Mouse (Mus musculus) lung, adult 2 months (tissue): Measurements from ENCODE around the gene Mapk14. TPM values are rescaled to one million over a fixed set of nuclear protein-coding genes. Genes with fewer than 3 reads are reported as not detected.

Experiments
- DNase-seq: peaks from one replicate; pipeline ENCODE4 v3.0.0; 2022
- H3K4me1 ChIP-seq: fragments of 200-500 bp; 2 replicates; pipeline ENCODE4 v1.6.1; 2011; ENCODE audit warnings: low read length; ENCODE audit not compliant: control insufficient read depth, insufficient read depth
- H3K4me3 ChIP-seq: fragments of 200-500 bp; replicated peaks from 2 replicates; pipeline ENCODE3; 2011; ENCODE audit warnings: low read depth, mild to moderate bottlenecking, control low read depth, low read length; ENCODE audit errors: extremely low read depth
- CTCF ChIP-seq: fragments of 200-500 bp; IDR thresholded peaks from 2 replicates; pipeline ENCODE4 v1.5.1; 2011; ENCODE audit warnings: mild to moderate bottlenecking, low read length, control low read depth; ENCODE audit not compliant: insufficient read depth
- POLR2A ChIP-seq: fragments of 200-500 bp; IDR thresholded peaks from 2 replicates; pipeline ENCODE4 v1.6.1; 2011; ENCODE audit warnings: low read depth, mild to moderate bottlenecking, control low read depth, low read length, borderline replicate concordance; ENCODE audit errors: extremely low read depth
- WGBS: fragments of 180-500 bp; shearing (Covaris S2); methylation state at CpG from one replicate; pipeline ENCODE4 v1.1.7; 2018; 5-methylcytosine and 5-hydroxymethylcytosine counted together
- polyA plus RNA-seq: library from polyadenylated mRNA; depleted of rRNA; stranded (reverse); fragments of >200 nt; gene quantifications from 2 replicates; pipeline ENCODE4 v1.2.3, GENCODE M21; 2012

Gene Mapk14
- polyA plus RNA-seq, 1 experiment: 97.5 TPM

GRCm38 (mm10) chr17:28698672-28699071 is 7.5 kb downstream of the Mapk14 start:
- WGBS: 30% methylated on average over 2 of the region's 2 CpGs
- no peak for DNase-seq
- Histone ChIP-seq H3K4me3 (no peak overlapping the region), H3K4me1 (peaks cover 48% of the 10 kb centered on the region)
- TF ChIP-seq POLR2A (no peak), CTCF (no peak)

- DNase-seq: no peak
- Histone ChIP-seq H3K4me1 (peaks cover 46% of the 10 kb centered on the region), H3K4me3 (no peak overlapping the region)
- 52% methylated on average over 7 of the region's 7 CpGs for WGBS
- TF ChIP-seq CTCF: no peak
These were observed 8.7 kb downstream of the Mapk14 start for GRCm38 (mm10) chr17:28699789-28700188.

- 45% methylated on average over 4 of the region's 4 CpGs for WGBS
- no peak overlapping the region for H3K4me3 ChIP-seq
- TF ChIP-seq POLR2A (no peak), CTCF (no peak)
- DNase-seq: no peak
- peaks cover 45% of the 10 kb centered on the region for H3K4me1 ChIP-seq
These were observed 10.0 kb downstream of the Mapk14 start for GRCm38 (mm10) chr17:28701171-28701570.

GRCm38 (mm10) chr17:28701737-28702136 is 10.6 kb downstream of the Mapk14 start:
- DNase-seq: no peak
- no peak for TF ChIP-seq CTCF
- TF ChIP-seq POLR2A: no peak
- Histone ChIP-seq H3K4me3 (no peak overlapping the region), H3K4me1 (peaks cover 43% of the 10 kb centered on the region)
- WGBS: 58% methylated on average over 3 of the region's 3 CpGs

GRCm38 (mm10) chr17:28702646-28703045 is 11.5 kb downstream of the Mapk14 start:
- no peak for DNase-seq
- TF ChIP-seq CTCF: no peak
- TF ChIP-seq POLR2A: no peak
- H3K4me1 ChIP-seq: peaks cover 41% of the 10 kb centered on the region
- WGBS: 12% methylated on average over 2 of the region's 2 CpGs
- no peak overlapping the region for H3K4me3 ChIP-seq

GRCm38 (mm10) chr17:28706697-28707096 is 15.6 kb downstream of the Mapk14 start:
- WGBS: 45% methylated on average over 1 of the region's 1 CpGs
- no peak for TF ChIP-seq CTCF
- peaks cover 24% of the 10 kb centered on the region for H3K4me1 ChIP-seq
- DNase-seq: no peak
- H3K4me3 ChIP-seq: no peak overlapping the region

GRCm38 (mm10) chr17:28707136-28707627 is 16.1 kb downstream of the Mapk14 start:
- DNase-seq: no peak
- WGBS: 72% methylated on average over 3 of the region's 3 CpGs
- TF ChIP-seq CTCF (no peak), POLR2A (no peak)

GRCm38 (mm10) chr17:28707816-28708215 is 16.7 kb downstream of the Mapk14 start:
- Histone ChIP-seq H3K4me3 (no peak overlapping the region), H3K4me1 (peaks cover 25% of the 10 kb centered on the region)
- DNase-seq: no peak
- 58% methylated on average over 2 of the region's 2 CpGs for WGBS
- no peak for TF ChIP-seq CTCF
- no peak for TF ChIP-seq POLR2A

More at GRCm38 (mm10) chr17:28707136-28707627, 16.1 kb downstream of the Mapk14 start:
- no peak overlapping the region for H3K4me3 ChIP-seq
- H3K4me1 ChIP-seq: peaks cover 23% of the 10 kb centered on the region

GRCm38 (mm10) chr17:28708989-28709388 is 17.9 kb downstream of the Mapk14 start:
- Histone ChIP-seq H3K4me3 (no peak overlapping the region), H3K4me1 (peaks cover 22% of the 10 kb centered on the region)
- WGBS: 8% methylated on average over 2 of the region's 2 CpGs
- TF ChIP-seq POLR2A: no peak
- no peak for TF ChIP-seq CTCF
- no peak for DNase-seq

GRCm38 (mm10) chr17:28709552-28710290 is 18.6 kb downstream of the Mapk14 start:
- WGBS: 75% methylated on average over 8 of the region's 8 CpGs
- H3K4me3 ChIP-seq: no peak overlapping the region
- H3K4me1 ChIP-seq: peaks cover 22% of the 10 kb centered on the region
- no peak for DNase-seq
- TF ChIP-seq POLR2A (no peak), CTCF (no peak)
